Mouse (Mus musculus) small intestine, adult 2 months (tissue): ENCODE measurements around the gene Nrp2.

ENCODE experiments used
- CTCF ChIP-seq: fragments of 200-500 bp; IDR thresholded peaks from 2 replicates; pipeline ENCODE4 v1.5.1; 2012; ENCODE audit warnings: low read depth, mild to moderate bottlenecking, control low read depth, inconsistent platforms, low read length, moderate library complexity, mixed read lengths; ENCODE audit not compliant: insufficient replicate concordance, insufficient read length; ENCODE audit errors: extremely low read depth
- POLR2A ChIP-seq: fragments of 200-500 bp; IDR thresholded peaks from 2 replicates; pipeline ENCODE4 v1.6.1; 2012; ENCODE audit warnings: low read depth, mild to moderate bottlenecking, control low read depth, inconsistent platforms, low read length, moderate library complexity

GRCm38 (mm10) chr1:62860788-62861187, 157.7 kb downstream of the Nrp2 start:
- TF ChIP-seq CTCF (no peak), POLR2A (no peak)
